Comparison of ENCODE assay signal across 15 mouse cellular contexts in genomic region chr6:143136688-143137087, GRCm38 (mm10).
"Had no signal": no experiment of that assay in that cellular context is flagged by ENCODE, and none has a peak within 500 bp of the region (broad histone marks: within the 10 kb centered on the region; RNA-seq: fewer than 3 reads in every experiment).

No protein-coding gene starts in this region.

- H3K27ac ChIP-seq: neural tube, embryonic 15.5 days; stomach, embryonic 15.5 days; stomach, postnatal 0 days had no signal

- H3K4me3 ChIP-seq: neural tube, embryonic 15.5 days; stomach, embryonic 15.5 days had no signal

- DNase-seq: retina, postnatal 1 day; right cerebral cortex, adult 18-20 months; right cerebral cortex, postnatal 14 days; right cerebral cortex, postnatal 25 days; right cerebral cortex, postnatal 4 days; spleen, adult 18-20 months; thymus, adult 18-20 months; thymus, adult 2 months; thymus, postnatal 14 days; thymus, postnatal 25 days; thymus, postnatal 36 days; thymus, postnatal 4 days had no signal

- H3K9me3 ChIP-seq: neural tube, embryonic 15.5 days; stomach, embryonic 15.5 days had no signal

- H3K4me2 ChIP-seq: neural tube, embryonic 15.5 days; stomach, embryonic 15.5 days had no signal

- H3K4me1 ChIP-seq: neural tube, embryonic 15.5 days; stomach, embryonic 15.5 days had no signal

- H3K36me3 ChIP-seq: neural tube, embryonic 15.5 days; stomach, embryonic 15.5 days had no signal

- H3K9ac ChIP-seq: neural tube, embryonic 15.5 days; stomach, embryonic 15.5 days had no signal

- H3K27me3 ChIP-seq: neural tube, embryonic 15.5 days; stomach, embryonic 15.5 days had no signal
